Mouse (Mus musculus) hindbrain, embryonic 16.5 days (tissue): ENCODE measurements around the gene Phospho1. TPM values are rescaled to one million over a fixed set of nuclear protein-coding genes. Genes with fewer than 3 reads are reported as not detected.

Source experiments
- ATAC-seq: fragments of 200-750 bp; cut with Nextera tagmentation; 2 replicates; pipeline ENCODE4 v1.8.0; 2017; ENCODE audit warnings: moderate TSS enrichment, moderate library complexity
- H3K27ac ChIP-seq: fragments of 300-500 bp; sonication (generic); 2 replicates; pipeline ENCODE4 v1.5.1; 2014; ENCODE audit warnings: low read depth, mild to moderate bottlenecking, control low read depth, low read length, moderate library complexity
- H3K27me3 ChIP-seq: fragments of 300-500 bp; sonication (generic); replicated peaks from 2 replicates; pipeline ENCODE4 v1.6.1; 2014; ENCODE audit warnings: low read length; ENCODE audit not compliant: control insufficient read depth, insufficient read depth
- H3K36me3 ChIP-seq: fragments of 300-500 bp; sonication (generic); 2 replicates; pipeline ENCODE4 v1.6.1; 2014; ENCODE audit warnings: mild to moderate bottlenecking, low read length, moderate library complexity, mixed read lengths; ENCODE audit not compliant: control insufficient read depth, insufficient read depth
- H3K4me1 ChIP-seq: fragments of 300-500 bp; sonication (generic); 2 replicates; pipeline ENCODE4 v1.6.1; 2014; ENCODE audit warnings: low read depth, low read length; ENCODE audit not compliant: control insufficient read depth, insufficient read depth
- H3K4me2 ChIP-seq: fragments of 300-500 bp; sonication (generic); 2 replicates; pipeline ENCODE4 v1.6.1; 2014; ENCODE audit warnings: mild to moderate bottlenecking, low read length, control low read depth, moderate library complexity
- H3K4me3 ChIP-seq: fragments of 300-500 bp; sonication (generic); 2 replicates; pipeline ENCODE4 v1.5.1; 2014; ENCODE audit warnings: mild to moderate bottlenecking, low read length, control low read depth, moderate library complexity
- H3K9ac ChIP-seq: fragments of 300-500 bp; sonication (generic); 2 replicates; pipeline ENCODE4 v1.6.1; 2014; ENCODE audit warnings: low read depth, mild to moderate bottlenecking, control low read depth, low read length, moderate library complexity
- H3K9me3 ChIP-seq: fragments of 300-500 bp; sonication (generic); 2 replicates; pipeline ENCODE4 v1.6.1; 2014; ENCODE audit warnings: mild to moderate bottlenecking, low read length, moderate library complexity; ENCODE audit not compliant: control insufficient read depth
- WGBS: fragments of 180-500 bp; shearing (Covaris S2); extraction: QIAGEN DNeasy Blood & Tissue Kit; methylation state at CpG from one replicate; pipeline ENCODE4 v1.1.7; 2014; 5-methylcytosine and 5-hydroxymethylcytosine counted together
- polyA plus RNA-seq: library from polyadenylated mRNA; unstranded; fragments of >200 nt; fragmentation: Nextera tagmentation; extraction: Ambion mirVana; gene quantifications from 2 replicates; pipeline ENCODE4 v1.2.1, GENCODE M21; 2015

Phospho1 gene
- polyA plus RNA-seq, 1 experiment from 2014 or later, result not detected

DNA sequence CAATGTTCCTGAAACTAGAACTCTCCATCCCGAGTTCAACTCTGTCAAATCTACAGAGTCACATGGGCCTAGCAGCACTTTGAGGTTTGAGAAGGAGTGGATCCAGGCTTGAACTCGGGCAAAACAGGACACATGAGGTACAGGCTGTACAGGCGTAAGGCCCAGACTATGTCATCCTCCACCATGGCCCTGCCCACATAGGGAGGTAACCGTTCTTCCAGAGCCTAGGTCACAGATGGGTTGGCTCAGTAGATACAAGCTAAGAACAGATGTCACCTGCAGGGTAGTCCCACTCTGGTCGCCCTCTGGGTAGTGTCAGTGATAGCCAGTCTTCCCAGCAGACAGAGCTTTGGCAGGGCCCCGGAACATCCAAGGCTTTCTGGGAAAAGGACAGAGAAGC, 37.8 kb upstream of the Phospho1 start:
- H3K9ac ChIP-seq, result no peak overlapping the region
- H3K27ac ChIP-seq, result no peak overlapping the region
- ATAC-seq, result no peak
- H3K9me3 ChIP-seq, result no peaks in the 10 kb centered on the region; the same call in 1 of the 2 replicates
- no peak overlapping the region for H3K4me3 ChIP-seq
- H3K36me3 ChIP-seq, result no peaks in the 10 kb centered on the region
- no peaks in the 10 kb centered on the region for H3K4me1 ChIP-seq
- no peaks in the 10 kb centered on the region for H3K27me3 ChIP-seq
- 93% methylated on average over 6 of the region's 6 CpGs for WGBS
- H3K4me2 ChIP-seq, result no peak overlapping the region

DNA sequence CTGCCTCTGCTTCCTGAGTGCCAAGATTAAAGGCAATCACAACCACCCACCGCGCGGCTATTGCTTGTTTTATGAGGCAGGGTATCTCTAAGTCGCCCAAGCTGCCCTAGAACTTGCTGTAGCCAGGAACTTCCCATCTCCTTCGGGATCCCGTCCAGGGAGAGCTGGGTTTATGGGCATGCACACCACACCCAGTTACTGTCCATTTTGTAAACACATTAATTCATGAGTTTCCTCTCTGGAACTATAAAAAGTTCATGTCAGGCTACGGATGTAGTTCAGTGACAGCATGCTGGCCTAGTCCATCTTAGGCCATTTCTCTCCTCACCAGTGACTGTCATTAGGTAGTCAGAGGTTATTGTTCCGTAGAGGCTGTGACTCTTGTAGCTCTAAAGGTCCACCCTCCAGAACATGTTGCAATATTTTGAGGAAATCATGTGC, 34.8 kb upstream of the Phospho1 start:
- 89% methylated on average over 8 of the region's 8 CpGs for WGBS
- Histone ChIP-seq H3K4me3 (no peak overlapping the region), H3K27ac (no peak overlapping the region), H3K9ac (no peak overlapping the region), H3K4me1 (no peaks in the 10 kb centered on the region), H3K27me3 (no peaks in the 10 kb centered on the region), H3K36me3 (no peaks in the 10 kb centered on the region), H3K9me3 (no peaks in the 10 kb centered on the region; the same call in 1 of the 2 replicates), H3K4me2 (no peak overlapping the region)
- ATAC-seq, result no peak

DNA sequence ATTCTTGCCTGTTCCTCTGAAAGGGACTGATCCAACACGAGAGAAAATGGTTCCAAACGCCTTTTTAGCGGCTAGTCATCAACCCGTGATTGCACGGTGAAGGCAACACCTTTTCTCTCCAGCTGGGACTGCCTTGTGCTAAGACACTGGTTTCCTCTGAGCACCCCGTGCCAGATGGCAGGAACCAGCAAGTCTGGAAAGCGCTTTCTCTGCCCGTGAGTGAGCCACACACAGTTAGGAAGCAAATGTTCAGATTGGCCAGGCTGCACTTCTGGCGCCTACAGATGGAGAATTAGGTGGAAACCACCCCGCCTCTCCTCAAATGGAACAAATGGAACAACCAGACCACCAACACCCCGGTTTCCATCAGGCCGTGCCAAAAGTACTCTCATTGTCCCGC, 32.5 kb upstream of the Phospho1 start:
- Histone ChIP-seq H3K27ac (no peak overlapping the region), H3K4me3 (no peak overlapping the region), H3K36me3 (no peaks in the 10 kb centered on the region), H3K4me2 (no peak overlapping the region), H3K9ac (no peak overlapping the region), H3K27me3 (no peaks in the 10 kb centered on the region), H3K4me1 (peaks cover 4% of the 10 kb centered on the region), H3K9me3 (no peaks in the 10 kb centered on the region)
- ATAC-seq, result no peak
- 85% methylated on average over 13 of the region's 13 CpGs for WGBS

DNA sequence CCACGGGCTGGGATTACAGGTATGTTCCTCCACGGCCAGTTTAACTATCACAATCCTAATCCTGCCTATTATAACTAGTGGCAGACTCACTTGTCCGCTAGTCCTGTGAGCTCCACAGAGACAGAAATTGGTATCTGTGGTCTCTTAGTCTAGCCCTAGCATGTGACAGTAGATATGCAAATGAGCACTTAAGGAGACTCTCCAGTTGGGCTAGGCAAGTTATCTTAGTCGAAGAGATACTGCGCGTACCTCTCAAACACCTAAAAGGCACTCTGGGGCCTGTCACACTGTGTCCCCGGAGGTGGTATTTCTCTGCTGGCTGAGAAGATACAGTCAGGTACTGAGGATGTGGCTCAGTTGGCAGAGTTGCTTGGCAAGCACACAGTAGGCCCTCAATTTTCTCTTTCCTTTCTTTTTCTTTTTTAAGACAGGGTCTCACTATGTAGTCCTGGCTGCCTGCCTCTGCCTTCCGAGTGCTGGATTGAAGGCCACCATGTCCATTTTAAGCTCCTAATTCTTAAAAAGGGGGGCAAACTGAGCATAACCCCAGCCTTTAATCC, 31.3 kb upstream of the Phospho1 start:
- H3K4me2 ChIP-seq, result no peak overlapping the region
- no peaks in the 10 kb centered on the region for H3K9me3 ChIP-seq
- H3K9ac ChIP-seq, result no peak overlapping the region
- ATAC-seq, result no peak
- no peak overlapping the region for H3K4me3 ChIP-seq
- no peaks in the 10 kb centered on the region; the same call in 1 of the 2 replicates for H3K27me3 ChIP-seq
- WGBS, result 92% methylated on average over 8 of the region's 8 CpGs
- no peak overlapping the region for H3K27ac ChIP-seq
- H3K36me3 ChIP-seq, result no peaks in the 10 kb centered on the region
- H3K4me1 ChIP-seq, result peaks cover 7% of the 10 kb centered on the region

DNA sequence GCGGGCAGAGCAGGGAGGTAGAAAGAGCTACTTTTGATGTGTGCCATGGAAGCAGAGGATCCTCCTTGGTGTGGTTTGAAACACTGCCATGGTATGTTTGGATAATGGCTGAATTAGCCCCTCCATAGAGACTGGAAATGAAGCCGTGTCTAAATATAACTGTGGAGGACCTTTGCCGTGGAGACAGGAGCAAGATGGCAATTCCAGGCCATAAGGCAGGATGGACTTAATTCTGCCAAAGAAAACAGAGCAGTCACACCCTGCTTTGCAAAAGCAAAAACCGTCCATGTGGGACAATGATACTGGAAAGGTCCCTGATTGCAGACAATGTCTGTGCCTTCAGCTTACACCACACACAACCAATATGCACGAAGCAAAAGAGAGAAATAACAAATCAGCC, 30.1 kb upstream of the Phospho1 start:
- H3K9ac ChIP-seq, result no peak overlapping the region
- no peaks in the 10 kb centered on the region for H3K36me3 ChIP-seq
- H3K4me2 ChIP-seq, result no peak overlapping the region
- H3K9me3 ChIP-seq, result no peaks in the 10 kb centered on the region
- H3K27me3 ChIP-seq, result no peaks in the 10 kb centered on the region; the same call in 1 of the 2 replicates
- no peak overlapping the region for H3K27ac ChIP-seq
- no peak for ATAC-seq
- no peak overlapping the region for H3K4me3 ChIP-seq
- 81% methylated on average over 5 of the region's 5 CpGs for WGBS
- peaks cover 7% of the 10 kb centered on the region for H3K4me1 ChIP-seq

DNA sequence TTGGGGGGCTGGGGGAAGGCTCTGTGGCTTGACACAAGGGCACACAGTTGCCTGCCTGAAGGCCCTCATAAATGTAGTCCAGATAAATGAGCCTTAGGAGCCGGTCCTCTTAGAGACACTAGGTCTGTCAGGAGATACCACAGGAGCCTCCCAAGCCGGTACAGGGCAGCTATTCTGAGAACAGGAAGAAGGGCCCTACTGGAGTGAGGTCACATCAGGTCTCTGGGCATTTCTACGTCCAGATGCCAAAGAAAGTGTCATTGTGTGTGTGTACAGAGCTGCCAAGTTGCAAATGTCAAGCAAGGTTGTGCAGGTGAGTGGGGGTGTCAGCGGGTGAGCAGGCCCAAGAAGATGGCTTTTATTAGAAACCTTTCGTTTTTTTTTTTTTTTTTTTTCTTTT, 28.7 kb upstream of the Phospho1 start:
- H3K9ac ChIP-seq, result no peak overlapping the region
- no peaks in the 10 kb centered on the region for H3K9me3 ChIP-seq
- H3K36me3 ChIP-seq, result no peaks in the 10 kb centered on the region
- ATAC-seq, result no peak
- 77% methylated on average over 5 of the region's 5 CpGs for WGBS
- H3K27me3 ChIP-seq, result no peaks in the 10 kb centered on the region; the same call in 1 of the 2 replicates
- H3K4me2 ChIP-seq, result no peak overlapping the region
- H3K4me3 ChIP-seq, result no peak overlapping the region
- no peak overlapping the region for H3K27ac ChIP-seq
- peaks cover 7% of the 10 kb centered on the region for H3K4me1 ChIP-seq

DNA sequence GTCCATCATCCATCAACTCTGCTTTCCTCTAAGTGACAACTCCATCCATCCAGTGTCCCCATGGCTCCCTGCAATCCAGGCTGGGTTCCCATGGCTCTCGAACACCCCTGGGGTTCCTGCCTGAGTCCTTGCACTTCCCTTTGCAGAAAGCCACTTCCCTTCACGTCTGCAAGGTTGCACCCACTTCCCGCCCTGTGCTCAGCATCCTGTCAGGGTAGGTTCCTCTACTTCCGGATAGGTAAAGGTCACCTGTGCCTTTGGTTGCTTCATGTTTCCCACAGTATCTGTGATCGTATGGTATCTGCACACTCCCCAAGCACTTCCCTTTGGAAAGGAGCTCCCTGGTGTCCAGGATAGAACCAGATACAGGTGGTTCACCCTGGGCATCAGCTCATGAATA, 19.3 kb upstream of the Phospho1 start:
- H3K4me2 ChIP-seq, result no peak overlapping the region
- H3K4me3 ChIP-seq, result no peak overlapping the region
- H3K27me3 ChIP-seq, result no peaks in the 10 kb centered on the region
- H3K9me3 ChIP-seq, result no peaks in the 10 kb centered on the region
- 78% methylated on average over 5 of the region's 5 CpGs for WGBS
- no peak for ATAC-seq
- no peaks in the 10 kb centered on the region for H3K4me1 ChIP-seq
- H3K9ac ChIP-seq, result no peak overlapping the region
- H3K27ac ChIP-seq, result no peak overlapping the region
- H3K36me3 ChIP-seq, result no peaks in the 10 kb centered on the region

DNA sequence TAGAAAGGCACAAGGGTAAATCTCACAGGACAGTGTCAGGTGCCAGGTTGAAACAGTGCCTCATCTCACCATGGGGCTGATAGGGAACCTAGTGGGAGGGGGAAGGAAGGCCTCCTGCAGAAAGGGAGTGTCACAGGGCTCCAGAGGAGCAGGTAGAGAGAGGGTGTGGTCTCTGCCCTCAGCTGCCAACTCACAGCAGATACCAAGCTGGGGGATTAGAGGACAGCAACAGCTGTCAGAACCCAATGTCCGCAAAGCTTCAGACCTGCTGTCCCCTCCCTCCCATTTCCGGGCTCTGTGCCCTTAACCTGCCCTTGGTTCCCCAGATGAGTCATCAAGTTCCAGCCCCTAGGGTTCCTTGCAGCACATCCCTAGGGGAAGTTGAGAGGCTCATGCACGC, 18.8 kb upstream of the Phospho1 start:
- ATAC-seq, result no peak
- no peaks in the 10 kb centered on the region for H3K36me3 ChIP-seq
- 53% methylated on average over 3 of the region's 3 CpGs for WGBS
- H3K4me2 ChIP-seq, result no peak overlapping the region
- no peaks in the 10 kb centered on the region for H3K27me3 ChIP-seq
- no peak overlapping the region for H3K9ac ChIP-seq
- H3K4me1 ChIP-seq, result no peaks in the 10 kb centered on the region
- H3K4me3 ChIP-seq, result no peak overlapping the region
- no peaks in the 10 kb centered on the region for H3K9me3 ChIP-seq
- H3K27ac ChIP-seq, result no peak overlapping the region

DNA sequence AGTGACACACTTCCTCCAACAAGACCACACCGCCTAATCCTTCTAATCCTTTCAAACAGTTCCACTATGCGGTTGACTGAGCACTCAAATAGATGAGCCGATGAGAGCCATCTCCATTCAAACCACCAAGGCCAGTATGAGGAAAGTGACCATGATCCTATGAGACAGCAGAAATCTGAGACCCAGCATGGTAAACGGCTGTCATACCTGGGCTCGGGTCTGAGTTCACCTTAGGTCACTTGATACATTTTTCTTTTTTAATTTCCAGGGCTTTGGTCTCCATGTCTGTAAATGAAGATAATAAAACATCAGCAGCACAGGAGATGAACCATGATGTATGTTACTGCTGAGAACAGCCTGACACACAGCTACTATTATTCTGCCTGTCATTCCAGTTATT, 16.4 kb upstream of the Phospho1 start:
- Histone ChIP-seq H3K9ac (no peak overlapping the region), H3K4me1 (no peaks in the 10 kb centered on the region), H3K27ac (no peak overlapping the region), H3K4me3 (no peak overlapping the region), H3K36me3 (no peaks in the 10 kb centered on the region), H3K9me3 (no peaks in the 10 kb centered on the region), H3K4me2 (no peak overlapping the region), H3K27me3 (no peaks in the 10 kb centered on the region)
- 95% methylated on average over 5 of the region's 5 CpGs for WGBS
- ATAC-seq, result no peak
